Mouse (Mus musculus) cerebellum, adult 9-10 months (tissue): ENCODE measurements around the gene Cbx7.
A peak's percentile ranks its signal among the peaks of the same experiment; 100 is the strongest.

Experiments used
- DNase-seq: peaks from one replicate; pipeline ENCODE4 v3.0.0; 2022

The Cbx7 gene

DNA sequence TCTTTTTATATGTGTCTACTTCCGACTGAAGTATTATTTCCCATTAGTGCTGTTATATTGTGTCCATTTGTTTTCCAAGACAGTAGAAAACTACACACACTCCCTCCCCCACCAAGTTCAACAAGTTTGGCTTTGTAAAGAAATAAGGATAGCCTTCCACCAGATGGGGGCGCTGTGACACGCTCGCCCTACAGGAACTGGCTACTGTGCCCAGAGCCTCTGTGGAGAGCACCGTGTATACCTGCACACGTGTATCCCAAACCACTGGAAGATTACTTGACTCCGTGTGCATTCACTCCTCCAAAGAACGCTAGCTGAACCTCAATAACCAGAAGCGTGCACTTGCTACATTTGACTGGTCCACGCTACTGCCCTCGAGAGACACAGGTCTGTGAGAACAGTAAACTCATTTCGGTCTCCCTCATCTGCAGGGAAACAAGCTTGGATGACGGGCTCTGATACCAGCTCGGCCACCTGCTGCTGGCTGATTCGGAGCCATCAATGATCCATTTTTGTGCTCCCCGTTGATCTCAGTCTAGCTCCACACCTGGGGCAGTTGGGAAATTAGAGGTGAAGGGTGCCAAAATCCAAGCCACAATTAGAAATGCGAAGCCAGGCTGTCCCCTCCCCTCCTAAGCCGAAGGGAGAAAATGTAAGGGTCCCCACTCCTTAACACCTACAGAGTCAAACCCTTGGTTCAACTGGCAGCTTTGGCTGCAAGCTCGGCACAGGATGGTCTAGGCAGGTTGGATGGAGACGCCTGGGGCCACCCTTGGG lies 79.3 kb downstream of the Cbx7 start, which contains the start of gene Apobec3:
TSS of gene Apobec3 (plus strand) at position 224 of the 777 bp plus-strand sequence.
- DNase-seq = peak; percentile 62

DNA sequence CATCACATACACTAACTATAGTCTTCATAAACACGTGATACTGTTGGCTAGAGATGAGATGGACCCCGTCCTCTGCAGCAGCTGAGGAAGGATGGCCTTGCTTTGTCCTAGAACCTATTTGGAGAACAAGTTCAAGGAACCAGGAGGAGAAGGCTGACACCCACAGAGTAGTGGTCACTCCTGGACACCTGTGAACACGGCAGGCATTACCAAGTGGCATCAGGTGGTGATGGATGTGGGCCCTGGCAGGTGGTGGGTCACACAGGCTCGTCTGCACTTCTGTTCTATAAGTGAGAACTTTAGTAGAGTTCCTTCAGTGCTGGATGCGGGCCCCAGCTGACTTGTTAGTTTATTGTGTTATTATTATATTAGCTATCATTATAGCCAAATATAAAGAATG lies 86.1 kb downstream of the Cbx7 start:
- DNase-seq = no peak

- peak; percentile 96 for DNase-seq
These were observed 87.5 kb downstream of the Cbx7 start for GRCm38 (mm10) chr15:79883352-79883822.

GRCm38 (mm10) chr15:79882623-79883267 lies 88.2 kb downstream of the Cbx7 start:
- peak; percentile 73 for DNase-seq

GRCm38 (mm10) chr15:79880477-79880876 lies 90.4 kb downstream of the Cbx7 start:
- DNase-seq = no peak

DNA sequence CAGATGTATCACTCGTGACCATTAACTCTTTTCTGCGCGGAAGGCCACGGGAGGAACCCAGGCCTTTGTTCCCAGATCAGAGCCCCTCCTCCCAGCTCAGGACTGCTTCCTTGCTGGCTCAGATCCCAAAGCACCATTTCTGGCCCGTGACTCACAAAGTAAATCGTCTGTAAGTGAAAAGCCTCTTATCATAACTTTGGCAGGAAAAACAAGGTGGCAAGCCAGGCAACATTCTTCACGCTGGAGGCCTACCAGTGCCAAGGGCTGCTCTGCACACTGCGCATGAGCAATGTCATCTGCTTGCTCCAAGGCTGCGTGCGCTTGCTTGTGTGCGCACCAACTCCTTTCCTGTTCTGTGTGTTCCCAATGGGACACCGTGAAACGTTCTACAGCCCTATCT lies 91.6 kb downstream of the Cbx7 start:
- peak; percentile 67 for DNase-seq

DNA sequence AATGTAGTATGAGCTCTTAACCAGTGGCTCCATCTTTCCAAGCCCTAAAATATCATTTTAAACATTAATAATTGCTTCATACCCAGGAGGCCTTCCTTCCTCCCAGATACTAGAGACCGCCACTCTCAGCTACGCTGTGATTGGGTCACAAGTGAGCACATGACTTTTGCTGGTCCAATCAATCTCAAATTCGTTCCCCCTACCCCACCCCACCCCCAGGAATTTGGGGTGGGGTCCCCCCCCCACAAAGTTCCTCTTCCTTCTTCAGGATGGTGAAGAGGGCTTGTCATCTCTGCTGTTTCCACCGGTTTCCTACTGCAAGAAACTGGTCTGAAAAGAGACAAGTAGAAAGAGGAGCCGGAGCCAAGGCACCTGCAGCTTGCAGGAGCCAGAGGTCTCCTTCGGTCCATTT lies 92.2 kb downstream of the Cbx7 start:
- DNase-seq = no peak

- DNase-seq = no peak
These were observed 95.5 kb downstream of the Cbx7 start for GRCm38 (mm10) chr15:79875261-79875995.

DNA sequence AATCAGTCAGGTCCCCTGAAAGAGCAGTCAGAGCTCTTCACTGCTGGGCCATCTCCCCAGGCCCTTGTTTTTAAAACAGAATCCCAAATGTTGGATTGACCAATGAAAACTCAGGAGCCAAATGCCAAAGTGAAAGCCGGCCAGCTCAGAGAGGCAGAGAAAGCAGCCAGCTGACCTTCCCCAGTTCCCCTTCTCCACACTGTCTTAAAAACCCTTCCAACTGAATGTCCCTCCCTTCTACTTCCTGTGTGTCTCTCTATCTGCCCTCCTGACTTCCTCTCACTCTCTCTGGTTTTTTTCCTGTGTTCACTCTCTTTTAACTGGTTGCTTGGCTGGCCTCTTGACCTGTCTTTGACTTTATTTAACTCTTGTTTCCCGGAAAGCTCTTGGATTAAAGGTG lies 96.9 kb downstream of the Cbx7 start:
- no peak for DNase-seq

GRCm38 (mm10) chr15:79873545-79873944 lies 97.4 kb downstream of the Cbx7 start:
- DNase-seq = no peak

- DNase-seq = no peak
These were observed 103.5 kb downstream of the Cbx7 start for GRCm38 (mm10) chr15:79867260-79868002.
